Mouse (Mus musculus): ENCODE results near the gene Dpyd.

DNA sequence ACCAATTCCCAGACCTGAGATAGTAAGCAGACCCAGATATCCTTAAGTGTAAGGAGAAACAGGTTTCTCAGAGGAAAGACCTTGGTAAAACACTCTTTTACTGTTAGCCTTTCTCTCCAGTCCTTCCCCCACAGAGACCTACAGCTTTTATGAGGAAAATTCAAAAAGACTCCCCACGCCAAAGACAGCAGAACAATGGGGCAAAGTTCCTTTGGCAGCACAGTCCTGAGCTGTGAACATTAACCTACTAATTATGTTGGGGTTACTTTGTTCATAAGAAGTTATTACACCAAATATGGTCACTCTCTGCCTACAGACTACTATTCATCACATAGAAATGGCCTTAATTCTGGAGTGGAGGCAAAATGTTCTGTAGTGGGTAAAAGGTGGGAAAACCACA, 480.7 kb downstream of the Dpyd start:
- TF ChIP-seq EP300 (optimal IDR thresholded peaks at IDR 0.05): no peak
- TF ChIP-seq CTCF (IDR thresholded peaks at IDR 0.05; ENCODE audit: low read depth): no peak

All from stomach, postnatal 0 days (tissue).